Mouse (Mus musculus): ENCODE data around the gene Cux2.

GRCm38 (mm10) chr5:121919216-121919615 lies 130.7 kb downstream of the Cux2 start:
- no peak for TF ChIP-seq CTCF (IDR thresholded peaks at IDR 0.05; ENCODE audit: low read depth, low read length)
- TF ChIP-seq POLR2A (IDR thresholded peaks at IDR 0.05; ENCODE audit: borderline replicate concordance, low read depth, low read length) = no peak

Data from bone marrow macrophage, adult 2 months (primary cell).